Mouse (Mus musculus): ENCODE data around the gene Psmb2. TPM values are rescaled to one million over a fixed set of nuclear protein-coding genes. Genes with fewer than 3 reads are reported as not detected.
A peak's percentile ranks its signal among the peaks of the same experiment; 100 is the strongest.

The Psmb2 gene
- polyA plus RNA-seq (2014; fragmentation: Nextera tagmentation; extraction: Ambion mirVana), result 562 and 576 TPM in 2 replicates

GRCm38 (mm10) chr4:126677054-126678003 is at the start of gene Psmb2:
Gene Psmb2, plus strand, starts transcription at chr4:126677630.
- no peaks in the 10 kb centered on the region for H3K36me3 ChIP-seq (replicated peaks; ENCODE audit: control insufficient read depth, insufficient read depth, low read depth, low read length)
- H3K9ac ChIP-seq (replicated peaks; ENCODE audit: low read length), result peak within 1 kb of the TSS; percentile 95
- DNase-seq (ENCODE audit: low spot score) (peak; percentile 98), ATAC-seq (replicated peaks; ENCODE audit: insufficient number of reproducible peaks, low FRiP score, low TSS enrichment, low read depth) (peak; percentile 97)
- peak within 1 kb of the TSS; percentile 100 for H3K4me3 ChIP-seq (ENCODE audit: low read depth, low read length)
- H3K9me3 ChIP-seq (replicated peaks; ENCODE audit: control insufficient read depth, low read length), result no peaks in the 10 kb centered on the region
- no peaks in the 10 kb centered on the region for H3K4me1 ChIP-seq (ENCODE audit: control insufficient read depth, insufficient read depth, low read length)
- H3K4me2 ChIP-seq (ENCODE audit: low read depth, low read length), result peak within 1 kb of the TSS; percentile 76
- 0 out of 2 replicates have a peak within 1 kb of the TSS, but pooled peaks have one; percentile 3 for H3K27ac ChIP-seq (replicated peaks; ENCODE audit: low read depth, low read length)
- 3% methylated on average over 48 of the region's 48 CpGs for WGBS
- H3K27me3 ChIP-seq (ENCODE audit: control insufficient read depth, insufficient read depth, low read length), result no peaks in the 10 kb centered on the region

GRCm38 (mm10) chr4:126631922-126632321 is 45.5 kb upstream of the Psmb2 start:
- WGBS, result 42% methylated on average over 2 of the region's 2 CpGs

GRCm38 (mm10) chr4:126632668-126633067 is 44.8 kb upstream of the Psmb2 start:
- ATAC-seq (replicated peaks; ENCODE audit: insufficient number of reproducible peaks, low FRiP score, low TSS enrichment, low read depth) (no peak), DNase-seq (ENCODE audit: low spot score) (no peak)
- no peak overlapping the region for H3K27ac ChIP-seq (replicated peaks; ENCODE audit: low read depth, low read length)
- 61% methylated on average over 3 of the region's 3 CpGs for WGBS
- H3K9ac ChIP-seq (replicated peaks; ENCODE audit: low read length), result no peak overlapping the region
- no peaks in the 10 kb centered on the region for H3K4me1 ChIP-seq (ENCODE audit: control insufficient read depth, insufficient read depth, low read length)
- no peak overlapping the region for H3K4me2 ChIP-seq (ENCODE audit: low read depth, low read length)
- H3K4me3 ChIP-seq (ENCODE audit: low read depth, low read length), result no peak overlapping the region
- H3K9me3 ChIP-seq (replicated peaks; ENCODE audit: control insufficient read depth, low read length), result no peaks in the 10 kb centered on the region
- no peaks in the 10 kb centered on the region for H3K27me3 ChIP-seq (ENCODE audit: control insufficient read depth, insufficient read depth, low read length)
- no peaks in the 10 kb centered on the region for H3K36me3 ChIP-seq (replicated peaks; ENCODE audit: control insufficient read depth, insufficient read depth, low read depth, low read length)

More at GRCm38 (mm10) chr4:126631922-126632321, 45.5 kb upstream of the Psmb2 start:
- DNase-seq (ENCODE audit: low spot score), result peak; percentile 10
- H3K36me3 ChIP-seq (replicated peaks; ENCODE audit: control insufficient read depth, insufficient read depth, low read depth, low read length), result no peaks in the 10 kb centered on the region
- no peak overlapping the region for H3K4me2 ChIP-seq (ENCODE audit: low read depth, low read length)
- no peaks in the 10 kb centered on the region for H3K9me3 ChIP-seq (replicated peaks; ENCODE audit: control insufficient read depth, low read length)
- no peaks in the 10 kb centered on the region for H3K4me1 ChIP-seq (ENCODE audit: control insufficient read depth, insufficient read depth, low read length)
- H3K27me3 ChIP-seq (ENCODE audit: control insufficient read depth, insufficient read depth, low read length), result no peaks in the 10 kb centered on the region
- no peak for ATAC-seq (replicated peaks; ENCODE audit: insufficient number of reproducible peaks, low FRiP score, low TSS enrichment, low read depth)
- no peak overlapping the region for H3K4me3 ChIP-seq (ENCODE audit: low read depth, low read length)
- H3K9ac ChIP-seq (replicated peaks; ENCODE audit: low read length), result no peak overlapping the region
- no peak overlapping the region for H3K27ac ChIP-seq (replicated peaks; ENCODE audit: low read depth, low read length)

GRCm38 (mm10) chr4:126636330-126636729 is 41.1 kb upstream of the Psmb2 start:
- H3K27me3 ChIP-seq (ENCODE audit: control insufficient read depth, insufficient read depth, low read length), result no peaks in the 10 kb centered on the region
- no peak overlapping the region for H3K9ac ChIP-seq (replicated peaks; ENCODE audit: low read length)
- DNase-seq (ENCODE audit: low spot score), result no peak
- H3K4me3 ChIP-seq (ENCODE audit: low read depth, low read length), result no peak overlapping the region
- no peaks in the 10 kb centered on the region for H3K36me3 ChIP-seq (replicated peaks; ENCODE audit: control insufficient read depth, insufficient read depth, low read depth, low read length)
- no peaks in the 10 kb centered on the region for H3K4me1 ChIP-seq (ENCODE audit: control insufficient read depth, insufficient read depth, low read length)
- H3K9me3 ChIP-seq (replicated peaks; ENCODE audit: control insufficient read depth, low read length), result no peaks in the 10 kb centered on the region
- no peak overlapping the region for H3K27ac ChIP-seq (replicated peaks; ENCODE audit: low read depth, low read length)
- ATAC-seq (replicated peaks; ENCODE audit: insufficient number of reproducible peaks, low FRiP score, low TSS enrichment, low read depth), result no peak
- 27% methylated on average over 11 of the region's 11 CpGs for WGBS
- no peak overlapping the region for H3K4me2 ChIP-seq (ENCODE audit: low read depth, low read length)

GRCm38 (mm10) chr4:126637446-126637845 is 40.0 kb upstream of the Psmb2 start:
- Histone ChIP-seq H3K9me3 (replicated peaks; ENCODE audit: control insufficient read depth, low read length) (no peaks in the 10 kb centered on the region), H3K27me3 (ENCODE audit: control insufficient read depth, insufficient read depth, low read length) (no peaks in the 10 kb centered on the region), H3K27ac (replicated peaks; ENCODE audit: low read depth, low read length) (no peak overlapping the region), H3K4me2 (ENCODE audit: low read depth, low read length) (no peak overlapping the region), H3K4me3 (ENCODE audit: low read depth, low read length) (no peak overlapping the region), H3K36me3 (replicated peaks; ENCODE audit: control insufficient read depth, insufficient read depth, low read depth, low read length) (no peaks in the 10 kb centered on the region), H3K9ac (replicated peaks; ENCODE audit: low read length) (no peak overlapping the region), H3K4me1 (ENCODE audit: control insufficient read depth, insufficient read depth, low read length) (no peaks in the 10 kb centered on the region)
- no peak for DNase-seq (ENCODE audit: low spot score)
- 70% methylated on average over 4 of the region's 4 CpGs for WGBS
- ATAC-seq (replicated peaks; ENCODE audit: insufficient number of reproducible peaks, low FRiP score, low TSS enrichment, low read depth), result no peak

GRCm38 (mm10) chr4:126639339-126639738 is 38.1 kb upstream of the Psmb2 start:
- no peak overlapping the region for H3K9ac ChIP-seq (replicated peaks; ENCODE audit: low read length)
- H3K36me3 ChIP-seq (replicated peaks; ENCODE audit: control insufficient read depth, insufficient read depth, low read depth, low read length), result no peaks in the 10 kb centered on the region
- 70% methylated on average over 7 of the region's 7 CpGs for WGBS
- H3K4me3 ChIP-seq (ENCODE audit: low read depth, low read length), result no peak overlapping the region
- DNase-seq (ENCODE audit: low spot score) (no peak), ATAC-seq (replicated peaks; ENCODE audit: insufficient number of reproducible peaks, low FRiP score, low TSS enrichment, low read depth) (no peak)
- no peak overlapping the region for H3K4me2 ChIP-seq (ENCODE audit: low read depth, low read length)
- H3K4me1 ChIP-seq (ENCODE audit: control insufficient read depth, insufficient read depth, low read length), result no peaks in the 10 kb centered on the region
- H3K9me3 ChIP-seq (replicated peaks; ENCODE audit: control insufficient read depth, low read length), result no peaks in the 10 kb centered on the region
- no peak overlapping the region for H3K27ac ChIP-seq (replicated peaks; ENCODE audit: low read depth, low read length)
- no peaks in the 10 kb centered on the region for H3K27me3 ChIP-seq (ENCODE audit: control insufficient read depth, insufficient read depth, low read length)

- no peak overlapping the region for H3K4me3 ChIP-seq (ENCODE audit: low read depth, low read length)
- no peak overlapping the region for H3K27ac ChIP-seq (replicated peaks; ENCODE audit: low read depth, low read length)
- no peaks in the 10 kb centered on the region for H3K9me3 ChIP-seq (replicated peaks; ENCODE audit: control insufficient read depth, low read length)
- H3K4me2 ChIP-seq (ENCODE audit: low read depth, low read length), result no peak overlapping the region
- no peak overlapping the region for H3K9ac ChIP-seq (replicated peaks; ENCODE audit: low read length)
- WGBS, result 50% methylated on average over 9 of the region's 9 CpGs
- ATAC-seq (replicated peaks; ENCODE audit: insufficient number of reproducible peaks, low FRiP score, low TSS enrichment, low read depth) (no peak), DNase-seq (ENCODE audit: low spot score) (no peak)
- H3K36me3 ChIP-seq (replicated peaks; ENCODE audit: control insufficient read depth, insufficient read depth, low read depth, low read length), result no peaks in the 10 kb centered on the region
- no peaks in the 10 kb centered on the region for H3K4me1 ChIP-seq (ENCODE audit: control insufficient read depth, insufficient read depth, low read length)
- H3K27me3 ChIP-seq (ENCODE audit: control insufficient read depth, insufficient read depth, low read length), result no peaks in the 10 kb centered on the region
Observed at GRCm38 (mm10) chr4:126641901-126642300, 35.5 kb upstream of the Psmb2 start.

- H3K36me3 ChIP-seq (replicated peaks; ENCODE audit: control insufficient read depth, insufficient read depth, low read depth, low read length), result no peaks in the 10 kb centered on the region
- no peak overlapping the region for H3K4me2 ChIP-seq (ENCODE audit: low read depth, low read length)
- H3K27ac ChIP-seq (replicated peaks; ENCODE audit: low read depth, low read length), result no peak overlapping the region
- H3K9me3 ChIP-seq (replicated peaks; ENCODE audit: control insufficient read depth, low read length), result no peaks in the 10 kb centered on the region
- no peak overlapping the region for H3K9ac ChIP-seq (replicated peaks; ENCODE audit: low read length)
- peaks cover 2% of the 10 kb centered on the region; the same call in 1 of the 2 replicates for H3K4me1 ChIP-seq (ENCODE audit: control insufficient read depth, insufficient read depth, low read length)
- 72% methylated on average over 4 of the region's 4 CpGs for WGBS
- DNase-seq (ENCODE audit: low spot score), result no peak
- no peak for ATAC-seq (replicated peaks; ENCODE audit: insufficient number of reproducible peaks, low FRiP score, low TSS enrichment, low read depth)
- H3K4me3 ChIP-seq (ENCODE audit: low read depth, low read length), result no peak overlapping the region
- H3K27me3 ChIP-seq (ENCODE audit: control insufficient read depth, insufficient read depth, low read length), result no peaks in the 10 kb centered on the region
Observed at GRCm38 (mm10) chr4:126643815-126644214, 33.6 kb upstream of the Psmb2 start.
